Mouse (Mus musculus): ENCODE results near the gene Slc2a13.
A peak's percentile ranks its signal among the peaks of the same experiment; 100 is the strongest.

Gene Slc2a13

GRCm38 (mm10) chr15:91573111-91573538 lies at the start of gene Slc2a13:
Gene Slc2a13 (minus strand): TSS chr15:91573261.
- DNase-seq, result peak; percentile 92 to 94

- no peak for DNase-seq
Measured at GRCm38 (mm10) chr15:91616016-91616415, 43.0 kb upstream of the Slc2a13 start.

GRCm38 (mm10) chr15:91615532-91615931 lies 42.5 kb upstream of the Slc2a13 start:
- DNase-seq, result no peak

GRCm38 (mm10) chr15:91613981-91614665 lies 41.1 kb upstream of the Slc2a13 start:
- peak; percentile 84 to 88 for DNase-seq

- DNase-seq, result peak; percentile 76 to 82
Measured at GRCm38 (mm10) chr15:91609713-91610112, 36.7 kb upstream of the Slc2a13 start.

- DNase-seq, result no peak
Measured at GRCm38 (mm10) chr15:91608811-91609210, 35.8 kb upstream of the Slc2a13 start.

- DNase-seq, result no peak
Measured at GRCm38 (mm10) chr15:91601197-91601596, 28.1 kb upstream of the Slc2a13 start.

- DNase-seq, result no peak
Measured at GRCm38 (mm10) chr15:91597290-91597689, 24.2 kb upstream of the Slc2a13 start.

GRCm38 (mm10) chr15:91574492-91574891 lies 1.4 kb upstream of the Slc2a13 start:
- DNase-seq, result peak; percentile 90 to 91

GRCm38 (mm10) chr15:91572421-91573069 lies 516 bp downstream of the Slc2a13 start:
- peak; percentile 51 to 75 for DNase-seq

GRCm38 (mm10) chr15:91571981-91572380 lies 1.1 kb downstream of the Slc2a13 start:
- no peak for DNase-seq

- no peak for DNase-seq
Measured at GRCm38 (mm10) chr15:91566784-91567183, 6.3 kb downstream of the Slc2a13 start.

- peak in 1 of 2 experiments; percentile 2 for DNase-seq
Measured at GRCm38 (mm10) chr15:91565025-91565605, 7.9 kb downstream of the Slc2a13 start.

- DNase-seq, result peak in 1 of 2 experiments; percentile 4
Measured at GRCm38 (mm10) chr15:91561728-91562127, 11.3 kb downstream of the Slc2a13 start.

- peak; percentile 57 to 64 for DNase-seq
Measured at GRCm38 (mm10) chr15:91555336-91555736, 17.7 kb downstream of the Slc2a13 start.

- DNase-seq, result no peak
Measured at GRCm38 (mm10) chr15:91548586-91549268, 24.3 kb downstream of the Slc2a13 start.

GRCm38 (mm10) chr15:91544586-91544985 lies 28.5 kb downstream of the Slc2a13 start:
- DNase-seq, result no peak

- DNase-seq, result no peak
Measured at GRCm38 (mm10) chr15:91538439-91538838, 34.6 kb downstream of the Slc2a13 start.

GRCm38 (mm10) chr15:91526876-91527275 lies 46.2 kb downstream of the Slc2a13 start:
- DNase-seq, result peak; percentile 44

GRCm38 (mm10) chr15:91526166-91526565 lies 46.9 kb downstream of the Slc2a13 start:
- DNase-seq, result no peak

- DNase-seq, result no peak
Measured at GRCm38 (mm10) chr15:91524451-91524850, 48.6 kb downstream of the Slc2a13 start.

GRCm38 (mm10) chr15:91503291-91503690 lies 69.8 kb downstream of the Slc2a13 start:
- DNase-seq, result no peak

- DNase-seq, result no peak
Measured at GRCm38 (mm10) chr15:91502661-91503060, 70.4 kb downstream of the Slc2a13 start.

Measured in cerebellum, adult 18-20 months (tissue).